Mouse (Mus musculus) ES-Bruce4 (cell line): ENCODE results near the gene Zfp385b. TPM values are rescaled to one million over a fixed set of nuclear protein-coding genes. Genes with fewer than 3 reads are reported as not detected.

ENCODE experiments used
- H3K27ac ChIP-seq: 2 replicates; pipeline ENCODE4 v1.5.1; 2012; ENCODE audit warnings: low read length, inconsistent platforms; ENCODE audit not compliant: insufficient read depth
- H3K27me3 ChIP-seq: 2 replicates; pipeline ENCODE4 v1.6.1; 2012; ENCODE audit warnings: mild to moderate bottlenecking, low read length, inconsistent platforms; ENCODE audit not compliant: control insufficient read depth, poor library complexity, insufficient read depth, severe bottlenecking
- H3K36me3 ChIP-seq: 2 replicates; pipeline ENCODE4 v1.6.1; 2012; ENCODE audit warnings: inconsistent platforms, mild to moderate bottlenecking, low read length, moderate library complexity; ENCODE audit not compliant: control insufficient read depth, poor library complexity, insufficient read depth, severe bottlenecking
- H3K4me1 ChIP-seq: one replicate; pipeline ENCODE4 v1.8.1; 2011; ENCODE audit warnings: low read length; ENCODE audit not compliant: control insufficient read depth, insufficient read depth
- H3K4me3 ChIP-seq: 2 replicates; pipeline ENCODE4 v1.5.1; 2011; ENCODE audit warnings: low read depth, mild to moderate bottlenecking, low read length
- H3K9ac ChIP-seq: 2 replicates; pipeline ENCODE4 v1.6.1; 2012; ENCODE audit warnings: low read depth, mild to moderate bottlenecking, inconsistent platforms; ENCODE audit not compliant: poor library complexity, severe bottlenecking
- H3K9me3 ChIP-seq: replicated peaks from 2 replicates; pipeline ENCODE4 v1.6.1; 2012; ENCODE audit warnings: mild to moderate bottlenecking, low read length, inconsistent platforms; ENCODE audit not compliant: control insufficient read depth, poor library complexity, insufficient read depth, severe bottlenecking
- CTCF ChIP-seq: IDR thresholded peaks from one replicate; pipeline ENCODE4 v1.8.1; 2011; ENCODE audit warnings: low read depth, low read length
- EP300 ChIP-seq: IDR thresholded peaks from 2 replicates; pipeline ENCODE4 v1.6.1; 2011; ENCODE audit warnings: low read depth, low read length; ENCODE audit not compliant: insufficient read depth
- POLR2A ChIP-seq: IDR thresholded peaks from one replicate; pipeline ENCODE4 v1.8.1; 2011; ENCODE audit warnings: low read length; ENCODE audit not compliant: insufficient read depth
- polyA plus RNA-seq: library from polyadenylated mRNA; stranded (reverse); fragments of >200 nt; gene quantifications from 2 replicates; pipeline ENCODE4 v1.2.4, GENCODE M21; 2011; ENCODE audit warnings: low read depth; ENCODE audit not compliant: missing spikeins, insufficient read depth, insufficient read length

Gene Zfp385b
- polyA plus RNA-seq, 1 experiment: not detected

DNA sequence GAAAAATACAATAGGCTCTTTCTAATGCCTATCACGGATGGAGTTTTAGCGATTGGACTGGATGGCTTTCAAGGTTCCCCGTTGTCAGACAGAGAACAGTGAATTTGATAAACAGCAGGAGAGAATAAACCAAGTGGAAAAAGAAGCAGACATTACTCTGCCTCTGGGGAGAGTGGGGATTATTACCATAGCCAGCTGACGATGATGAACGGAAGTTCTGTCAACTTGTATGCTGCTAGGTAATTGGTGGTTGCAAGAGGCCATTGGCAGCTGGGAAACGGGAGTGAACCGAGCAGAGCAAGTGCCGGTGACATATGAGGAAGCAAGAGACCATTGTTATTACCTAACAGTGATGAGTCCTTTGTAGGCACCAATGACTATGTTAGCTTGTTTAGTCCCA is 444.3 kb downstream of the Zfp385b start:
- no peak overlapping the region for H3K4me3 ChIP-seq
- H3K9me3 ChIP-seq: no peaks in the 10 kb centered on the region
- TF ChIP-seq POLR2A: no peak
- TF ChIP-seq EP300: no peak
- TF ChIP-seq CTCF: no peak
- no peak overlapping the region for H3K9ac ChIP-seq
- no peaks in the 10 kb centered on the region for H3K27me3 ChIP-seq
- H3K27ac ChIP-seq: no peak overlapping the region
- no peaks in the 10 kb centered on the region for H3K36me3 ChIP-seq
- no peaks in the 10 kb centered on the region for H3K4me1 ChIP-seq

DNA sequence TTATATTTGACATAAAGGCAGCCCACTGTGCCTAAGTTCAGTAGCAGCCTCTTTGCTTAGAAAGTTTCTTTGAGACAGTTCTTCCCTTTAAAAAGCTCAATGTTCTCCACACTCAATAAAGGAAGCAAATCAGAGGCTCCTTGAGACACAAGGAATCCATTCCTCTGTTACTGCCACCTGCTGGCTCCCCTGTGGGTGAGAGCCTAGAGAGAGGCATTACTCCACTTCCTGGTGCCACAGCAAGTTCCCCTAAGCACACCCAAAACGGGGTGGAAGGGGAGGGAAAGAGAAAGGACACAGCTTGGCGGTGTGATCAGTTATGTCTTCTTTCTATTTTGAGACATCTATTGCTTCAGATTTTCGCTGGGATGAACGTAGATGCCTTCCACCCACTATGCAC is 450.3 kb downstream of the Zfp385b start:
- H3K27ac ChIP-seq: no peak overlapping the region
- H3K36me3 ChIP-seq: no peaks in the 10 kb centered on the region
- no peaks in the 10 kb centered on the region for H3K4me1 ChIP-seq
- no peak for TF ChIP-seq EP300
- TF ChIP-seq CTCF: peak; percentile 38
- no peak overlapping the region for H3K4me3 ChIP-seq
- H3K9ac ChIP-seq: no peak overlapping the region
- no peaks in the 10 kb centered on the region for H3K27me3 ChIP-seq
- H3K9me3 ChIP-seq: no peaks in the 10 kb centered on the region

Other genes starting within 250 kb of the Zfp385b start
- 78.6 and 91.5 TPM in 2 replicates for gene Cwc22, start 126.7 kb upstream of the Zfp385b start, polyA plus RNA-seq